Mouse (Mus musculus) embryo, embryonic 11.5 days (tissue): ENCODE measurements around the gene Nmt1.
A peak's percentile ranks its signal among the peaks of the same experiment; 100 is the strongest.

Experiments used
- DNase-seq: peaks from one replicate; pipeline ENCODE4 v3.0.0-alpha.2; 2012; ENCODE audit warnings: low read depth, low spot score

The Nmt1 gene

DNA sequence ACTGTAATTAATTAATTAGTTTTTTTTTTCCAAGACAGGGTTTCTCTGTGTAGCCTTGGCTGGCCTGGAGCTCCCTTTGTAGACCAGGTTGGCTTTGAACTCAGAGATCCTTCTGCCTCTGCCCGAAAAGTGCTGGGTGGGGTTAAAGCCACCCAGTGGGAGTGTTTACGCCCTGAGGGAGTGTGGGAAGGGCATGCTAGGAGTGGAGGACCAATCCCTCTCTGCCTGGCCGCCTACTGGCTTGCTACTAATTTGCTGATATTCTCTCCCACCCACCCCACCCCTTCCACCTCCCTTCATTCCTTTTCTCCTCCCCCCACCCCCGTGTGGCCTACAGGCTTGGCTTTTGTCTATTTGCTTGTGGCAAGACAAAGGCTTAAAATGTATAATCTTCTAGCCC is 78.4 kb downstream of the Nmt1 start:
- no peak for DNase-seq

DNA sequence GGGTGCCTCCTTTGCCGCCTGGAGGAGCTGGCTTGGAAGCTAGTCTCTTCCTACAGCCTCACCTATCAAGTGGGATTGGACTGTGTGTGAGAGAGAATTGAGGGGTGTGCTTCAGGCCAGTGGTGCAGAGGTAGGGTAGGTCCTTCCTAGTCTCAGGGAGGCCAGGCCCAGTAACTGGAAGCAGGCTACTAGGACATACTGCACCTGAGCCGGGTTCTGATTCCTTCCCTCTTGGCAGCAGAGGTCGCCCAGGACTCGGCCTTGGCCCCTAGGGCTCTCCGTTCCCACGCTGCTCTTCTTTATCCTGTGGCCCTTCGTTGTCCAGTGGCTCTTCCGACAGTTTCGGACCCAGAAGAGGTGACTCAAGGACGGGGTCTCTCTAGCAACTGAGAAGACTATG is 83.3 kb downstream of the Nmt1 start:
- no peak for DNase-seq

DNA sequence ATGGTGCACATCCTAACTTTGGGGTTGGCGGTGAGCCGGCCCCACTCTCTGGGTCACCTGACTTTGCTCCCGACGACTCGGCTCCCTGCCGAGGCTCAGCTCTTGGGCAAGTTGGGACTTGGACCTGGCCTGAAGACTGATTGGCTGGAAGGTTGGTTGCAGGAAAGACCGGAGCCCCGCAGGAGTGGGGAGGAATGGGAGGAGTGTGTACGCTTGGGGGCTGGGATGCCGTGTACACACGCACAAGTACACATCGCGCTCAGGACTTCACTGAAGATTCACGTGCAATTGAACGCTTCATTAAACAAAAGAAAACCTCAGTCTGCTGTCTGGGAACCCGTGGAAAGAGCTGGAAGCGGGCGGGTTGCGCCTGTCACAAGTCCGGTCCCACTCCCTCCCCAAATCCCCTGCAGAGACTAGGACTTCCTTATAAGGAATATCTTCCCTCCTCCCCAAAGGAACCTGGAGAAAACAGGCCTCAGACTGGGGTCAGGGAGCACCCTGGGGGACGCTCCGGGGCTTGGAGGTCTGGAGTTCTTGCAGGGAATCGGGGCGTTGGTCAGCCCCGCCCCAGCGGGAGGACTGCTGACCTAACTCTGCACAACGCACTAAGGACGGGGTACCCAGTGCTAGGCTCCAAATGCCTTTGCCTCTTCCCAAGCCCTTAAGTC is 84.0 kb downstream of the Nmt1 start:
- DNase-seq: no peak

DNA sequence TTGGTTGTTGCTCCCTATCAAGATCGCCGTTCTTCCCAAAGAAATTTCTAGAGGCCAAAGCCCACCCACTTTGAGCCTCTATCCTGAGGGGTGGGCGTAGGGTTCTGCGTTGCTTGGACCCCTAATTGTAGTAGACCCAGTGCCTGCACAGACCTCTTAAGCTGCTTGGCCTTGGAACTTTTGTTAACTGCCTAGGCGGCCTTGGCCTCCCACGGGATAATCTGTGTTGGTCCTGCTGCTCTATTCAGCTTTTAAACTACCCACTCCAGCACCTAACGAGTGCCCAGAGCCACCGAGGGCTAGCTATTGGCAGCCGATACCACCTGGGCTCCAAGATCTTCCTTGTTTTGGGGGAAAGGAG is 84.5 kb downstream of the Nmt1 start:
- DNase-seq: no peak

DNA sequence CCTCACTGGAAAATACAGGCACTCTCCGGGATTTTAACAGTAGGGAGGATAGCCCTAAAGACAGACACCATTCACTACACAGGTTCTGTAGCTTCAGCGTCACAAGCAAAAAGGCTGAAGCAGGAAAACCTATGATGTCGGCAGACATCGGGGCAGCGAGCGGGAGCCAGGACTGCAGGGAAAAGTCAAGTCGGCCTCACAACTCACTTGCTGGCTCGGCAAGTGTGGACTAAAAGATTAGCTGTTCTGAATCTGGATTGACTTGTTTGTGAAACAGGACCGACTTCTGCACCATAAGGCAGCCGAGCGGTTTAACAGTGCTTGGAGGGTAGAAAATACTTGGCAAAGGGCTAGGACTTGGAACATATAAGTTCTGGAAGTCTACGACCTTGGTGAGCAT is 85.0 kb downstream of the Nmt1 start:
- no peak for DNase-seq

DNA sequence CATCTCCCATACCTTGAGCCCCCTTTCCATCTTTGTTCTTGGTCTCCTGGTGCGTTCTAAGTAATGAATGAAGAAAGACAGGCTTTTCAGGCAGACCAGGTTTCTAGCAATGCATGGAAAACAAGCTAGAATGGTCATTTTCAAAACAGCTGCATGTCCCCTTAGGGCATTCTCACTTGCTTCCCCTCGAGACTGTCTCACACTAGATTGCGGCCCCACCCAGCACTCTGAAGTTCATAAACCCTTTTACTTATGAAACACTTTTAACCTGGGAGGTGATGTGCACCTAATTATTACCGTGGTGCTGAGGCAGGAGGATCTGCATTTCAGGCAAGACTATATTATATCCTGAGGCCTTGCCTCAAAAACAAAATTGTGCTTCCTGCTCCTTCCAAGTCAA is 85.8 kb downstream of the Nmt1 start:
- no peak for DNase-seq

DNA sequence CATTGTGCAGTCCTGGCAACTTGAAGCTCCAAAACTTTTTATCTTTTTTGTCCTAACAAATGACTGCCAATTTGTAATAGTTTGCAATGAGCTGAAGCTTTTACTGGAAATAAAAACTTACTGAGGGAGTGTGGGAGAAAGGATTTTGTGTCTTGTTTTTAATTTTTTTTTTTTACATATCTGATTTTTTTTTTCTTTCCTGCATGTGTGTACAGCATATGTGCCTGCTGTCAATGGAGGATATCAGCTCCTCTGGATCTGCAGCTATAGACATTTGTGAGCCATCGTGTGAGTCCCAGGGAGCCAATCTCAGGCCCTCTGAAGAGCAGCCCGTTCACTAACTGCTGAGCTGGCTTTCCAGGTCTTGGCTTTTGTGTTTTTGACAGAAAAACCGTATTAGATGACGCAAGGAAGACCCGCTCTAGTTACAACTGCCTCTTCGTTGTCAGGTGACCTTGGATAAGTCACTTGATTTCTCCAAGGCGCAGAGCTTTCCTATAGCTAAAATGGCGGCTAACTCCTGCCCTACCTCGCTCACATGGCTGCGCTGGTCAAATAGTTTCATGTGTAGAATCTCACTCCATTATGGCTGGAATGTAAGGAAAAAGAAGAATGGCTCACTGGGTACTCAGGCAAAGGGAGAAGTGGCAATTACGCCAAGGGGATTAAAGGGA is 86.4 kb downstream of the Nmt1 start:
- DNase-seq: no peak

DNA sequence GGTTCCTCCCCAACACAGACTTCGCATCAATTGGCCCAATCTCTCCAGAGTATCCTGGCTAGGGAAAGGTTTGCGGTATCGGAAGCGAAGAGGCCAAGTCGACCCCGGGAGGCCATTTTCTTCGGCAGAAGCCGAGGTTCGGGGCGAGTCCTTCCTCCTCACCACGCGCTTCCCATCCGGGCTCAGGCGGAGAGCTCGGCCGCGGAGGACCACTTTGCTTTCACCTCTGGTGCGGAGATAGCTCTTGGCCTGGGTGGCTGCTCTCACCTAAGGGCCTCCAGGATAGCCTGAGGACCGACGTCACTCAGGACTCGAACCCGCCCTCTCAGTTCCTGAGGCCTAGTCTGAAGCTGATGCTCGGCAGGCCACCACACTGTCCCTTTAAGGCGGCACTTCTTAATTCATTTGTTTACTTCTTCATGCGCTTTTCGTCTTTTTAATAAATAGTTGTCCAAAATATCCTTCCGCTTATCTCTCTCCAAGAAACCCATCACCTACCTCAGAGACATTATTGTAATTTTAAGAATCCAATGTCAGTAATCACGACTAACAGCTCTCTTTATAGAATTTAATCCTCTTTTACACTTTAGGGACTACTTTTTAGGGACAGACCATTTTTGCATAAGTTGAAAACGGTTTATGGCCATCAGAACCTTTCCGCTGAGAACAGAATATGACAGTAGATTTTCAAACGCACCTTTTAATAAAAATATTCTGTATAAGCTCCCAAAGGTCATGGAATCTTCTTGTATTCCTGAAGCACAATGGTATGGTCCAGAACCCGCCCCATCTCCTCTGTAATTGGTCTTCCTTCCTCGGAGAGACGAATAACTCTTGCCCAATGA is 87.4 kb downstream of the Nmt1 start:
- DNase-seq: peak; percentile 73

DNA sequence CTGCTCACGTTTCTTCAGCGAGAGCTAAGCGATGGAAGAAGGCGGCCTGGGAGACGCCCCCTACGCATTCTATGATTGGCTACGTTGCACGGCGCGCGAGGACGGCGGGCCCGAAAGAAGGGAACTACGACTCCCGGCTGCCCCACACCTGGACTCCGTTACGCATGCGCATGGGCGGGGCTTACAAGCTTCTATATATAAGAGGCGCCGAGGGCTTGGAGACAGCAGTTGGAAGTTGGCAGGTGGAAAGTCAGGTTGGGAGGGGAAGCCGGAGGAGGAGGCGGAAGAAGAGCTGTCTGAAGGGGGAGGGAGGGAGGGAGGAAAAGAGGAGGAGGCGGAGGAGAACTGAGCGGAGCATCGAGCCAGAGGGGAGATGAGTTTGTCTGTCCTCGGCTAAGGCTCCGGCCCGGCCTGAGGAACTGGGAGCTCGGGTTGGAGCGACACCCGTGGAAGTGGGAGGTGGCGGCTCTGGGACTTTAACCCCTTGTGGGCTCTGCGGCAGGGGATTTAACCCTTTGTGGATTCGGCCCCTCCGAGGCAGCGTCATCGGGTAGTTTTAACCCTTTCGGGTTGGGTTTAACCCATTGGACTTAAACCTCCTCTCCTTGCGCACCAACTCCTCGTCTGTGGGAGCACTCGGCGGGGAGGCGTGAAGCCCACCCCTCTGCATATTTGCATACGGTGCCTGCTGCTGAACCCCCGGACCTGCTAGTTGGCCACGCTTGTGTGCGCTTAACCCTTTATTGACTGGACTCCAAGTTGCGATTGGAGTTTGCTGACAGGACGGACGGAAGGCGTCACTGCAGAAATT is 88.2 kb downstream of the Nmt1 start, which contains the start of gene Hexim1:
Hexim1 (plus strand) TSS at position 224 of the 811 bp plus-strand sequence.
- DNase-seq: peak; percentile 99

DNA sequence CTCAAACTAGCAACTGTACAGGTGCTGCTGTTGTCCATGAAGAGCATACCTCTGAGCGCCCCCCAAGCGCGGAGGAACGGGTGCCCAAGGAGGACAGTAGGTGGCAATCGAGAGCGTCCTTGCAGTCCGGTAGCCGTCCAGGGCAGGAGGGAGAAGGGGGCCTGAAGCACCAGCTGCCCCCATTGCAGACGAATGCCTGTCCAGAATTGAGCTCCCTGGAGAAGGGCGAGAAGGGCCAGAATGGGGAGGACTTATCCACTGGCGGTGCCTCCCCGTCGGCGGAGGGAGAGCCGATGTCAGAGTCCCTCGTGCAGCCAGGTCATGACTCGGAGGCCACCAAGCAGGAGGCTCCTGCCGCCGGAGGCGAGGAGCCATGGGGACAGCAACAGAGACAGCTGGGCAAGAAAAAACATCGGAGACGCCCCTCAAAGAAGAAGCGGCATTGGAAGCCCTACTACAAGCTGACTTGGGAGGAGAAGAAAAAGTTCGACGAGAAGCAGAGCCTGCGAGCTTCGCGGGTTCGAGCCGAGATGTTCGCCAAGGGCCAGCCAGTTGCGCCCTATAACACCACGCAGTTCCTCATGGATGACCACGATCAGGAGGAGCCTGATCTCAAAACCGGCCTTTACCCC is 89.1 kb downstream of the Nmt1 start:
- DNase-seq: peak; percentile 43

DNA sequence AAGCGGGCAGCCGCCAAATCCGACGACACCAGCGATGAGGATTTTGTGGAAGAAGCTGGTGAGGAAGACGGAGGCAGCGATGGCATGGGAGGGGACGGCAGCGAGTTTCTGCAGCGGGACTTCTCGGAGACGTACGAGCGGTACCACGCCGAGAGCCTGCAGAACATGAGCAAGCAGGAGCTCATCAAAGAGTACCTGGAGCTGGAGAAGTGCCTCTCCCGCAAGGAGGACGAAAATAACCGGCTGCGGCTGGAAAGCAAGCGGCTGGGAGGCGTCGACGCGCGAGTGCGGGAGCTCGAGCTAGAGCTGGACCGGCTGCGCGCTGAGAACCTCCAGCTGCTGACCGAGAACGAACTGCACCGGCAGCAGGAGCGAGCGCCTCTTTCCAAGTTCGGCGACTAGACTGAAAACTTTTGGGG is 89.6 kb downstream of the Nmt1 start:
- DNase-seq: no peak
